Mouse (Mus musculus) liver, embryonic 11.5 days (tissue): ENCODE measurements around the gene Slc1a1. TPM values are rescaled to one million over a fixed set of nuclear protein-coding genes. Genes with fewer than 3 reads are reported as not detected.

Experiments used
- ATAC-seq: fragments of 200-750 bp; cut with Nextera tagmentation; replicated peaks from 2 replicates; pipeline ENCODE4 v1.8.0; 2017; ENCODE audit warnings: moderate number of reproducible peaks, mild to moderate bottlenecking, moderate TSS enrichment, moderate library complexity; ENCODE audit not compliant: low FRiP score
- DNase-seq: peaks from one replicate; pipeline ENCODE4 v3.0.0-alpha.2; 2017; ENCODE audit warnings: low spot score
- H3K27ac ChIP-seq: fragments of 300-500 bp; sonication (generic); 2 replicates; pipeline ENCODE4 v1.5.1; 2014; ENCODE audit warnings: mild to moderate bottlenecking, low read depth, low read length, control low read depth
- H3K27me3 ChIP-seq: fragments of 300-500 bp; sonication (generic); replicated peaks from 2 replicates; pipeline ENCODE4 v1.6.1; 2014; ENCODE audit warnings: low read length, mixed read lengths; ENCODE audit not compliant: control insufficient read depth, insufficient read depth
- H3K36me3 ChIP-seq: fragments of 300-500 bp; sonication (generic); 2 replicates; pipeline ENCODE4 v1.6.1; 2014; ENCODE audit warnings: mild to moderate bottlenecking, low read length, moderate library complexity, mixed read lengths; ENCODE audit not compliant: control insufficient read depth, insufficient read depth
- H3K4me1 ChIP-seq: fragments of 300-500 bp; sonication (generic); replicated peaks from 2 replicates; pipeline ENCODE4 v1.6.1; 2014; ENCODE audit warnings: low read length, mixed read lengths; ENCODE audit not compliant: control insufficient read depth, insufficient read depth
- H3K4me2 ChIP-seq: fragments of 300-500 bp; sonication (generic); 2 replicates; pipeline ENCODE4 v1.6.1; 2014; ENCODE audit warnings: mild to moderate bottlenecking, control low read depth, moderate library complexity
- H3K4me3 ChIP-seq: fragments of 300-500 bp; sonication (generic); 2 replicates; pipeline ENCODE4 v1.5.1; 2014; ENCODE audit warnings: low read depth, low read length, control low read depth
- H3K9ac ChIP-seq: fragments of 300-500 bp; sonication (generic); 2 replicates; pipeline ENCODE4 v1.6.1; 2014; ENCODE audit warnings: low read depth, low read length, control low read depth
- H3K9me3 ChIP-seq: fragments of 300-500 bp; sonication (generic); 2 replicates; pipeline ENCODE4 v1.6.1; 2016; ENCODE audit warnings: low read length, inconsistent platforms, mixed read lengths; ENCODE audit not compliant: control insufficient read depth
- WGBS: fragments of 180-500 bp; shearing (Covaris S2); extraction: QIAGEN DNeasy Blood & Tissue Kit; methylation state at CpG from one replicate; pipeline ENCODE4 v1.1.7; 2014; 5-methylcytosine and 5-hydroxymethylcytosine counted together
- polyA plus RNA-seq: library from polyadenylated mRNA; unstranded; fragments of >200 nt; fragmentation: Nextera tagmentation; extraction: Ambion mirVana; gene quantifications from 2 replicates; pipeline ENCODE4 v1.2.1, GENCODE M21; 2014

Slc1a1 gene
- polyA plus RNA-seq, 1 experiment from 2014 or later, result 0.05 TPM

- 65% methylated on average over 11 of the region's 11 CpGs for WGBS
- ATAC-seq, result no peak
- no peak overlapping the region for H3K27ac ChIP-seq
- H3K4me2 ChIP-seq, result no peak overlapping the region
- H3K9me3 ChIP-seq, result no peaks in the 10 kb centered on the region
- no peak overlapping the region for H3K9ac ChIP-seq
- no peak overlapping the region for H3K4me3 ChIP-seq
- H3K4me1 ChIP-seq, result no peaks in the 10 kb centered on the region
- peaks cover 27% of the 10 kb centered on the region for H3K27me3 ChIP-seq
- H3K36me3 ChIP-seq, result no peaks in the 10 kb centered on the region
- no peak for DNase-seq
These were observed 2.0 kb downstream of the Slc1a1 start for GRCm38 (mm10) chr19:28836651-28837410.

DNA sequence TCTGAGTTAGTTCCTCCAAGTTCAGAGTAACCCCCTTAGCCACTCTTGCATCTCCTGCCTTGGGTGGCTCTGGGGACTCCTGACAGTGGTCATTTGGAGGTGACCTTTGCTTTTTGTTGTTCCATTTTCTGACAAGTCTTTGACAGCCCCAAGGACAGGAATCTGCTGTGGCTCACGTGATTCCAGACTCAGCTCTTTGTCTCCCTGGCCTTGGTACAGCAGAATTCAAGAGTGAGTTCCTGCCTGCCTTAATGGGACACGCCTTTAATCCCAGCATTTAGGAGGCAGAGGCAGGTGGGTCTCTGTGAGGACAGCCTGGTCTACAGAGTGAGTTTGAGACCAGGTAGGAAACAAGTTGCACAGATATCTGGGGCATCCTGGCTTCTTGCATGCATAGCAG is 3.9 kb downstream of the Slc1a1 start:
- Histone ChIP-seq H3K36me3 (no peaks in the 10 kb centered on the region), H3K4me1 (no peaks in the 10 kb centered on the region), H3K9me3 (no peaks in the 10 kb centered on the region), H3K4me2 (no peak overlapping the region), H3K27ac (no peak overlapping the region), H3K9ac (no peak overlapping the region), H3K4me3 (no peak overlapping the region), H3K27me3 (peaks cover 27% of the 10 kb centered on the region)
- no peak for ATAC-seq
- 54% methylated on average over 2 of the region's 2 CpGs for WGBS
- DNase-seq, result no peak

- DNase-seq (no peak), ATAC-seq (no peak)
- Histone ChIP-seq H3K4me2 (no peak overlapping the region), H3K9me3 (no peaks in the 10 kb centered on the region), H3K36me3 (no peaks in the 10 kb centered on the region), H3K4me1 (no peaks in the 10 kb centered on the region), H3K9ac (no peak overlapping the region), H3K27me3 (no peaks in the 10 kb centered on the region), H3K27ac (no peak overlapping the region), H3K4me3 (no peak overlapping the region)
- 64% methylated on average over 8 of the region's 8 CpGs for WGBS
These were observed 10.3 kb downstream of the Slc1a1 start for GRCm38 (mm10) chr19:28844946-28845710.

DNA sequence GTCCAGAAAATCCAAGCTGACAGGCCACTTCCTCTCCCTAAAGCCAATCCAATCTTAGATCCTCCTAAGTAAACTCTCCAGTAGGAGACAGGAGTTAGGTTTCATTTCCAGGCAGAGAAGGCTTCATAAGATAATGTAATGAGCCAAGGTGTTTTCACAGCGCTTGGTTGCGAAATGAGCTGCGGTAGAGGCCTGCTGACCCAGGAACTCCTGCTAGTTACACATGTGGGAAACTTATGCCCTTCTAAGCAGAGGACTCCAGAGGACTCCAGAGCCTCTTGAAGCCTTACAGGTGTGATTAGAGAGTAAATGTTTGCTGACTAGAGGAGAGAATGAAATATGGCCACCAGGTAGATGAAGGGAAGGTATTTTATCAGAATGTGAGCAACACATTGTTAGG is 15.7 kb downstream of the Slc1a1 start:
- no peak overlapping the region for H3K4me2 ChIP-seq
- WGBS, result 85% methylated on average over 3 of the region's 3 CpGs
- no peak overlapping the region for H3K4me3 ChIP-seq
- no peaks in the 10 kb centered on the region for H3K9me3 ChIP-seq
- no peaks in the 10 kb centered on the region for H3K36me3 ChIP-seq
- DNase-seq (no peak), ATAC-seq (no peak)
- no peak overlapping the region for H3K9ac ChIP-seq
- H3K27ac ChIP-seq, result no peak overlapping the region
- no peaks in the 10 kb centered on the region for H3K4me1 ChIP-seq
- H3K27me3 ChIP-seq, result no peaks in the 10 kb centered on the region

- no peaks in the 10 kb centered on the region for H3K9me3 ChIP-seq
- DNase-seq (no peak), ATAC-seq (no peak)
- no peaks in the 10 kb centered on the region for H3K4me1 ChIP-seq
- no peaks in the 10 kb centered on the region for H3K36me3 ChIP-seq
- 83% methylated on average over 3 of the region's 3 CpGs for WGBS
- H3K27me3 ChIP-seq, result no peaks in the 10 kb centered on the region
- H3K27ac ChIP-seq, result no peak overlapping the region
- no peak overlapping the region for H3K9ac ChIP-seq
- no peak overlapping the region for H3K4me2 ChIP-seq
- no peak overlapping the region for H3K4me3 ChIP-seq
These were observed 17.2 kb downstream of the Slc1a1 start for GRCm38 (mm10) chr19:28852001-28852400.

GRCm38 (mm10) chr19:28854831-28855230 is 20.0 kb downstream of the Slc1a1 start:
- no peaks in the 10 kb centered on the region for H3K4me1 ChIP-seq
- H3K4me2 ChIP-seq, result no peak overlapping the region
- H3K27me3 ChIP-seq, result no peaks in the 10 kb centered on the region
- no peak overlapping the region for H3K27ac ChIP-seq
- H3K4me3 ChIP-seq, result no peak overlapping the region
- ATAC-seq (no peak), DNase-seq (no peak)
- H3K9me3 ChIP-seq, result no peaks in the 10 kb centered on the region
- H3K9ac ChIP-seq, result no peak overlapping the region
- 62% methylated on average over 1 of the region's 1 CpGs for WGBS
- no peaks in the 10 kb centered on the region for H3K36me3 ChIP-seq

- H3K9ac ChIP-seq, result no peak overlapping the region
- no peaks in the 10 kb centered on the region for H3K9me3 ChIP-seq
- no peaks in the 10 kb centered on the region for H3K36me3 ChIP-seq
- no peaks in the 10 kb centered on the region for H3K4me1 ChIP-seq
- DNase-seq (no peak), ATAC-seq (no peak)
- WGBS, result 85% methylated on average over 2 of the region's 2 CpGs
- no peak overlapping the region for H3K27ac ChIP-seq
- H3K4me2 ChIP-seq, result no peak overlapping the region
- no peaks in the 10 kb centered on the region for H3K27me3 ChIP-seq
- H3K4me3 ChIP-seq, result no peak overlapping the region
These were observed 25.4 kb downstream of the Slc1a1 start for GRCm38 (mm10) chr19:28860246-28860645.

GRCm38 (mm10) chr19:28863626-28864025 is 28.8 kb downstream of the Slc1a1 start:
- DNase-seq (no peak), ATAC-seq (no peak)
- no peak overlapping the region for H3K9ac ChIP-seq
- H3K4me3 ChIP-seq, result no peak overlapping the region
- H3K9me3 ChIP-seq, result no peaks in the 10 kb centered on the region
- no peak overlapping the region for H3K4me2 ChIP-seq
- no peaks in the 10 kb centered on the region for H3K27me3 ChIP-seq
- 84% methylated on average over 10 of the region's 10 CpGs for WGBS
- no peaks in the 10 kb centered on the region for H3K4me1 ChIP-seq
- no peak overlapping the region for H3K27ac ChIP-seq
- no peaks in the 10 kb centered on the region for H3K36me3 ChIP-seq

GRCm38 (mm10) chr19:28864981-28865380 is 30.1 kb downstream of the Slc1a1 start:
- Histone ChIP-seq H3K27ac (no peak overlapping the region), H3K27me3 (no peaks in the 10 kb centered on the region), H3K4me3 (no peak overlapping the region), H3K4me1 (no peaks in the 10 kb centered on the region), H3K36me3 (no peaks in the 10 kb centered on the region), H3K9ac (no peak overlapping the region), H3K9me3 (no peaks in the 10 kb centered on the region), H3K4me2 (no peak overlapping the region)
- no peak for ATAC-seq
- WGBS, result 78% methylated on average over 6 of the region's 6 CpGs
- no peak for DNase-seq
